Mouse (Mus musculus) retina, embryonic 14.5 days (tissue): Measurements from ENCODE around the gene BC005537.
A peak's percentile ranks its signal among the peaks of the same experiment; 100 is the strongest.
"Not testable (repeated sequence)": the region's sequence is repeated elsewhere in the genome, so short reads cannot be mapped to it uniquely, and the experiment has no call there.

Experiments
- DNase-seq: peaks from one replicate; pipeline ENCODE4 v3.0.0-alpha.2; 2015; ENCODE audit warnings: low spot score

Gene BC005537

GRCm38 (mm10) chr13:24799925-24800673 is 1.4 kb upstream of the BC005537 start:
- DNase-seq = peak; percentile 53

GRCm38 (mm10) chr13:24800674-24801307 is 666 bp upstream of the BC005537 start:
- DNase-seq = peak; percentile 96

- peak; percentile 36 for DNase-seq
Measured at GRCm38 (mm10) chr13:24802131-24802691, 754 bp downstream of the BC005537 start.

GRCm38 (mm10) chr13:24803196-24803595 is 1.7 kb downstream of the BC005537 start:
- no peak for DNase-seq

- no peak for DNase-seq
Measured at GRCm38 (mm10) chr13:24806079-24806478, 4.6 kb downstream of the BC005537 start.

GRCm38 (mm10) chr13:24812521-24812920 is 11.1 kb downstream of the BC005537 start:
- DNase-seq = no peak

GRCm38 (mm10) chr13:24814616-24815015 is 13.2 kb downstream of the BC005537 start:
- DNase-seq = no peak

- DNase-seq = no peak
Measured at GRCm38 (mm10) chr13:24816125-24817092, 15.0 kb downstream of the BC005537 start.

- DNase-seq = no peak
Measured at GRCm38 (mm10) chr13:24819931-24820330, 18.5 kb downstream of the BC005537 start.

- no peak for DNase-seq
Measured at GRCm38 (mm10) chr13:24822663-24823343, 21.3 kb downstream of the BC005537 start.

GRCm38 (mm10) chr13:24824647-24825046 is 23.2 kb downstream of the BC005537 start:
- no peak for DNase-seq

- DNase-seq = no peak
Measured at GRCm38 (mm10) chr13:24825587-24825986, 24.1 kb downstream of the BC005537 start.

GRCm38 (mm10) chr13:24826116-24826515 is 24.7 kb downstream of the BC005537 start:
- no peak for DNase-seq

- no peak for DNase-seq
Measured at GRCm38 (mm10) chr13:24830756-24831352, 29.4 kb downstream of the BC005537 start.

- DNase-seq = peak; percentile 98
Measured at GRCm38 (mm10) chr13:24831353-24832130, 30.1 kb downstream of the BC005537 start, which contains the start of the genes Acot13 and Tdp2. TSS of gene Acot13 (minus strand) at chr13:24831540. TSS of gene Tdp2 (plus strand) at chr13:24831679.

- DNase-seq = no peak
Measured at GRCm38 (mm10) chr13:24832131-24832810, 30.8 kb downstream of the BC005537 start.

GRCm38 (mm10) chr13:24832811-24833155 is 31.3 kb downstream of the BC005537 start:
- no peak for DNase-seq

GRCm38 (mm10) chr13:24837765-24838164 is 36.3 kb downstream of the BC005537 start:
- not testable (repeated sequence) for DNase-seq

- DNase-seq = no peak
Measured at GRCm38 (mm10) chr13:24839831-24840230, 38.4 kb downstream of the BC005537 start.

- DNase-seq = no peak
Measured at GRCm38 (mm10) chr13:24841702-24842101, 40.2 kb downstream of the BC005537 start.
